Mouse (Mus musculus) liver, embryonic 14.5 days (tissue): ENCODE measurements around the gene Naxd.

Experiments
- CTCF ChIP-seq: IDR thresholded peaks from 2 replicates; pipeline ENCODE4 v1.5.1; 2016; ENCODE audit warnings: antibody characterized with exemption, low read depth, control low read depth
- EP300 ChIP-seq: IDR thresholded peaks from 2 replicates; pipeline ENCODE4 v1.6.1; 2016; ENCODE audit warnings: antibody characterized with exemption, low read depth

DNA sequence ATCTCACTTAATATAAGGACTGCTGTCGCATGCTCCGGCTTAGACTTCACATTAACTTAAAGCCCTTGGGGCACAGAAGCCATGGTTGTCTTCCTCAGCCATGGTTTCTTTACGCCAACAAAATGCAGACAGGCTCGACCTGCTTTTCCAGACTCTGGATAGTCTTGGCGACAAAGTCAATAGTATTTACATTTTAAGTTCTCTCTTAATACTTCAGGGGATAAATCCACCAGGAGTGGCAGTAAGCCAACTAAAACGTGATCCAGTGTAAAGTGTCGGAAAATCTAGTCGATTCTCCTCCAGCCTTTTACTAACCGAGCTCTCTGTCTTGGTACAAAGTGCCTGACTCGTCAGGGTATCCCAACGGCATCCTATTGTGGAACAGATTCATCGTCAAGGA is 975 bp downstream of the Naxd start:
- TF ChIP-seq EP300: no peak
- TF ChIP-seq CTCF: no peak
